Mouse (Mus musculus) megakaryocyte, embryonic 14.5 days (primary cell): Measurements from ENCODE around the gene Ugt1a6a. TPM values are rescaled to one million over a fixed set of nuclear protein-coding genes. Genes with fewer than 3 reads are reported as not detected.
"Not testable (repeated sequence)": the region's sequence is repeated elsewhere in the genome, so short reads cannot be mapped to it uniquely, and the experiment has no call there.

Experiments
- H3K27me3 ChIP-seq: replicated peaks from 2 replicates; pipeline ENCODE3; 2012; ENCODE audit warnings: inconsistent platforms
- H3K36me3 ChIP-seq: replicated peaks from 2 replicates; pipeline ENCODE3; 2012; ENCODE audit warnings: low read length, inconsistent platforms, mixed read lengths
- H3K4me1 ChIP-seq: 2 replicates; pipeline ENCODE4 v1.6.1; 2012; ENCODE audit warnings: inconsistent platforms
- H3K4me3 ChIP-seq: replicated peaks from 2 replicates; pipeline ENCODE3; 2012; ENCODE audit warnings: moderate library complexity, mild to moderate bottlenecking, inconsistent platforms
- H3K9me3 ChIP-seq: 2 replicates; pipeline ENCODE4 v1.6.1; 2012; ENCODE audit warnings: inconsistent platforms
- FLI1 ChIP-seq: IDR thresholded peaks from 2 replicates; pipeline ENCODE4 v1.6.1; 2012; ENCODE audit warnings: low read length, inconsistent platforms, mixed read lengths
- GATA1 ChIP-seq: IDR thresholded peaks from 3 replicates; pipeline ENCODE4 v1.6.1; 2012; ENCODE audit warnings: mixed read lengths, low read length, inconsistent platforms, borderline replicate concordance
- polyA plus RNA-seq: library from polyadenylated mRNA; stranded (reverse); fragments of >175 nt; gene quantifications from 2 replicates; pipeline ENCODE4 v1.2.3, GENCODE M21; 2012; ENCODE audit warnings: low replicate concordance; ENCODE audit not compliant: insufficient read depth

Ugt1a6a gene
- polyA plus RNA-seq, 1 experiment, result not detected

DNA sequence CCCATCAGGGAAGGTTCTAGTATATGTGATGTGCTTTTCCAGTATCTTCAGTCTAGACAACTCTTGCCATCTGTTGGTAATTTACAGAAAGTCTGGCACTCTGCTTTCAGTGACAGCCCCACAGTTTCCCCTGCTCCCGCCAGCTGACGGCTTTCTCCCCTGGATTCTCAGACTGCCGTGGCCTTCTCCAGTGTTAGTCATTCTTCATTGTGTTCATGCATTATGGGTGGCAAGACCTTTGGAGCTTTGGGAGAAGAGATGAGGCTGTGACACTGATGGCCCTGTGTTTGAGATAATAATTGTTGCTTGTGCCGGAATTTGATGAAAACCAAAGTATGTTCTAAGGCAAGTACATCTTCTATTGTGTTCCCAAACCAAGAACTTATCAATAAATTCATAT lies 84.0 kb downstream of the Ugt1a6a start:
- H3K36me3 ChIP-seq, result no peaks in the 10 kb centered on the region
- TF ChIP-seq FLI1, result no peak
- no peak for TF ChIP-seq GATA1

DNA sequence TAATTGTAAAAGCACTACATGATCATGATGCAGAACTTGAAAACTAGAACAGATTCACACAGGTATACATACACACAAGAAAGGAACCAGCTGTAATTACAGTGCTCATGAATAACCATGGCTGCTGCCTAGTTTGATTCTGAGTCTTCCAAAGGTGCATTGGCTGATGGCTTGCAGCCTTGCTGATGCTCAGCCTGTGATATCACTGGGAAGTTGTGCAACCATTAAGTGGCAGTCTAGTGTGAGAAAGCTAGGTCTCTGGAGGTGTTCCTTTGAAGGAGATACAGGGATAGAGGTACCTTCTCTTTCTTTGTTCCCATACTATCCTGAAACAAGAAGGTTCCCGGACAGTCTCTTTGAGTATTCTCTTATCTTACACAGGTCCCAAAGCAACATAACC lies 84.4 kb downstream of the Ugt1a6a start:
- no peak overlapping the region for H3K4me3 ChIP-seq
- peaks cover 22% of the 10 kb centered on the region for H3K9me3 ChIP-seq
- H3K36me3 ChIP-seq, result no peaks in the 10 kb centered on the region
- no peaks in the 10 kb centered on the region for H3K4me1 ChIP-seq
- H3K27me3 ChIP-seq, result no peaks in the 10 kb centered on the region
- TF ChIP-seq GATA1, result no peak
- no peak for TF ChIP-seq FLI1

More for the DNA sequence above, 84.0 kb downstream of the Ugt1a6a start:
- peaks cover 27% of the 10 kb centered on the region for H3K9me3 ChIP-seq
- no peak overlapping the region for H3K4me3 ChIP-seq
- H3K27me3 ChIP-seq, result no peaks in the 10 kb centered on the region
- no peaks in the 10 kb centered on the region for H3K4me1 ChIP-seq

- H3K36me3 ChIP-seq, result no peaks in the 10 kb centered on the region
Measured at GRCm38 (mm10) chr1:88220336-88220735, 85.7 kb downstream of the Ugt1a6a start.

DNA sequence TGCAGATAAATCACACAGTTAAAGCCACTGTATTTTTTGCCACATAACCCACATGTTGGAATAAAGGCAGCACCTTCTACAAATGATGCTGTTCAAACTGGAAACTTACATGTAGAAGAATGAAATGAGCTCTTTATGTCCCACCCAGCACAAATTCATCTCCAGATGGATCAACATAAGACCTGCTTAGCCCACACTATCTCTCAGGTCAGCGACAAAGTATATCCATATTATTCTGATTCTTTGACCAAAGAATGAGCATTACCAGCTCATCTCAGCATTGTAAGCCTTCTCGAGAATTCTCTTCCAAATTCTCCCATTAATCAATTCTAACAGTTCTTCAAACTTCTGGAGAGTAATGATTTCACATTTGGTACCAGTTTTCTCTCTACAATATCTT lies 87.6 kb downstream of the Ugt1a6a start:
- Histone ChIP-seq H3K27me3 (no peaks in the 10 kb centered on the region), H3K4me1 (no peaks in the 10 kb centered on the region), H3K36me3 (no peaks in the 10 kb centered on the region), H3K9me3 (peaks cover 20% of the 10 kb centered on the region), H3K4me3 (no peak overlapping the region)
- TF ChIP-seq GATA1 (no peak), FLI1 (no peak)

More at GRCm38 (mm10) chr1:88220336-88220735, 85.7 kb downstream of the Ugt1a6a start:
- Histone ChIP-seq H3K27me3 (no peaks in the 10 kb centered on the region), H3K4me1 (no peaks in the 10 kb centered on the region), H3K9me3 (peaks cover 16% of the 10 kb centered on the region), H3K4me3 (no peak overlapping the region)
- TF ChIP-seq GATA1 (no peak), FLI1 (no peak)

DNA sequence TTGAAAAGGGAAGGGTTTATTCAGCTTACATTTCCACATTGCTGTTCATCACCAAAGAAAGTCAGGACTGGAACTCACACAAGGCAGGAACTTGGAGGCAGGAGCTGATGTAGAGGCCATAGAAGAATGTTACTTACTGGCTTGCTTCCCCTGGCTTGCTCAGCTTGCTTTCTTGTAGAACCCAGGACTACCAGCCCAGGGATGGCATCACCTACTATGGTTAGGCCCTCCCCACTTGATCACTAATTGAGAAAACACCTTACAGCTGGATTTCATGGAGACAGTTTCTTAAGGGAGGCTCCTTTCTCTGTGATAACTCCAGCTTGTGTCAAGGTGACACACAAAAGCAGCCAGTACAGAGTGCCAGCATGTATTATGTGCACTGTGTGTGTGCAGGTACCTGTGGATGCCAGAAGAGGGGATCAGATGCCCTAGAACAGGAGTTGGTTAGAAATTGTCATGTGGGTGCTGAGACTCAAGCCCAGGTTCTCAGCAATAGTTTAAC lies 88.5 kb downstream of the Ugt1a6a start:
- not testable (repeated sequence) for H3K4me1 ChIP-seq, H3K27me3 ChIP-seq, H3K36me3 ChIP-seq, H3K4me3 ChIP-seq
- peaks cover 20% of the 10 kb centered on the region for H3K9me3 ChIP-seq

- Histone ChIP-seq H3K4me3 (no peak overlapping the region), H3K27me3 (no peaks in the 10 kb centered on the region)
Measured at GRCm38 (mm10) chr1:88223591-88223990, 89.0 kb downstream of the Ugt1a6a start.

GRCm38 (mm10) chr1:88224029-88224776 lies 89.6 kb downstream of the Ugt1a6a start:
- Histone ChIP-seq H3K36me3 (no peaks in the 10 kb centered on the region), H3K4me3 (no peak overlapping the region), H3K9me3 (peaks cover 27% of the 10 kb centered on the region), H3K27me3 (no peaks in the 10 kb centered on the region), H3K4me1 (no peaks in the 10 kb centered on the region)
- TF ChIP-seq GATA1 (no peak), FLI1 (no peak)

More at GRCm38 (mm10) chr1:88223591-88223990, 89.0 kb downstream of the Ugt1a6a start:
- peaks cover 25% of the 10 kb centered on the region for H3K9me3 ChIP-seq
- TF ChIP-seq GATA1 (no peak), FLI1 (no peak)
- H3K4me1 ChIP-seq, result no peaks in the 10 kb centered on the region
- H3K36me3 ChIP-seq, result no peaks in the 10 kb centered on the region

DNA sequence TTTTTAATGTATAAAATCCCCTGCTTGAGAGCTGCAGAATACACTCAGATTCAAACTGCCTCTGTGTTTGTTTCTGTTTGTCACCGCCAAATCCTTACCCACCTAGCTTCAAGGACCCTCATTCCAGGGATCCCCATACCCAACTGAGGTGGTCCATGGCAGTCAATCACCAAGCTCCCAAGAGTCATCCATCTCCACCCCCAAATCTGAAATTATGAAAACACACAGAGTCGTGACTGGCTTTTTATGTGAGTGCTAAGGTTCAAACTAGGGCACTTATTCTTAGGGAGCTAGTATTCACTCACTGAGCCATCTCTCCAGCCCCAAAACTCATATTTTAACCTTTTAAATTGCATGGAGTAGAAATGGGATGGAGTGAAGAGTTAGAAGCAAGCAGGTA lies 90.7 kb downstream of the Ugt1a6a start:
- H3K4me3 ChIP-seq, H3K36me3 ChIP-seq, H3K27me3 ChIP-seq, H3K4me1 ChIP-seq: not testable (repeated sequence)
- H3K9me3 ChIP-seq, result peaks cover 37% of the 10 kb centered on the region

- Histone ChIP-seq H3K4me1 (no peaks in the 10 kb centered on the region), H3K27me3 (no peaks in the 10 kb centered on the region), H3K9me3 (peaks cover 41% of the 10 kb centered on the region), H3K36me3 (no peaks in the 10 kb centered on the region), H3K4me3 (no peak overlapping the region)
- no peak for TF ChIP-seq GATA1
- no peak for TF ChIP-seq FLI1
Measured at GRCm38 (mm10) chr1:88225741-88226140, 91.1 kb downstream of the Ugt1a6a start.

- H3K9me3 ChIP-seq, result peaks cover 50% of the 10 kb centered on the region
- H3K4me1 ChIP-seq, result no peaks in the 10 kb centered on the region
- TF ChIP-seq FLI1, result no peak
- no peak for TF ChIP-seq GATA1
- H3K27me3 ChIP-seq, result no peaks in the 10 kb centered on the region
- H3K36me3 ChIP-seq, result no peaks in the 10 kb centered on the region
- no peak within 1 kb of the TSS for H3K4me3 ChIP-seq
Measured at GRCm38 (mm10) chr1:88226670-88227379, 92.2 kb downstream of the Ugt1a6a start, which contains the start of gene Mroh2a. Gene Mroh2a (plus strand): TSS chr1:88226986.
